Mouse (Mus musculus): ENCODE measurements around the gene Nek5. TPM values are rescaled to one million over a fixed set of nuclear protein-coding genes. Genes with fewer than 3 reads are reported as not detected.

The Nek5 gene
- not detected for total RNA-seq (2021)
- long read RNA-seq, experiment 1, result 0 reads
- long read RNA-seq, experiment 2, partial matches to known transcripts, result 0 of 2 reads
- long read RNA-seq, experiment 2, other reads (novel, unspliced or antisense), result 2 of 2 reads

GRCm38 (mm10) chr8:22124220-22125152 lies at the start of gene Nek5:
Gene Nek5 (minus strand): TSS chr8:22125053.
- peak within 1 kb of the TSS; percentile 33 for H3K4me3 ChIP-seq
- intact Hi-C loops (cut with DNase I), result loop anchor here (2.0 kb wide), 1 partner anchor 54 kb away; no protein-coding TSS in a partner anchor
- H3K27ac ChIP-seq, result no peak within 1 kb of the TSS
- no peak for DNase-seq (ENCODE audit: extremely low spot score in 1 of 2, low spot score in 2 of 2)
- peak; percentile 41 for TF ChIP-seq CTCF (IDR thresholded peaks at IDR 0.05)

- Histone ChIP-seq H3K27ac (no peak overlapping the region), H3K4me3 (no peak overlapping the region)
- intact Hi-C loops (cut with DNase I), result loop anchor here (1.0 to 5.0 kb wide), 2 partner anchors 12 to 177 kb away; no protein-coding TSS in a partner anchor
- TF ChIP-seq CTCF (IDR thresholded peaks at IDR 0.05), result no peak
- DNase-seq (ENCODE audit: extremely low spot score in 1 of 2, low spot score in 2 of 2), result peak in 1 of 2 experiments; percentile 12
Measured at GRCm38 (mm10) chr8:22169167-22169566, 44.3 kb upstream of the Nek5 start.

- peak; percentile 76 to 82 for DNase-seq (ENCODE audit: extremely low spot score in 1 of 2, low spot score in 2 of 2)
- Histone ChIP-seq H3K27ac (peak within 1 kb of the TSS; percentile 73), H3K4me3 (peak within 1 kb of the TSS; percentile 56)
- intact Hi-C loops (cut with DNase I), result loop anchor here (2.0 to 5.0 kb wide), 3 partner anchors 27 to 174 kb away; partner anchors contain the start of genes Alg11, Atp7b and Vps36
- peak; percentile 71 for TF ChIP-seq CTCF (IDR thresholded peaks at IDR 0.05)
Measured at GRCm38 (mm10) chr8:22166080-22166603, 41.3 kb upstream of the Nek5 start, which contains the start of gene Nek3. Gene Nek3 (minus strand): TSS chr8:22166435.

GRCm38 (mm10) chr8:22165251-22166079 lies 40.6 kb upstream of the Nek5 start:
- DNase-seq (ENCODE audit: extremely low spot score in 1 of 2, low spot score in 2 of 2), result no peak
- no peak for TF ChIP-seq CTCF (IDR thresholded peaks at IDR 0.05)
- intact Hi-C loops (cut with DNase I), result loop anchor here (2.0 to 5.0 kb wide), 3 partner anchors 27 to 173 kb away; partner anchors contain the start of genes Alg11, Atp7b and Vps36
- peak overlapping the region; percentile 73 for H3K27ac ChIP-seq
- peak overlapping the region; percentile 56 for H3K4me3 ChIP-seq

GRCm38 (mm10) chr8:22164431-22164830 lies 39.6 kb upstream of the Nek5 start:
- H3K27ac ChIP-seq, result no peak overlapping the region
- no peak for DNase-seq (ENCODE audit: extremely low spot score in 1 of 2, low spot score in 2 of 2)
- no peak for TF ChIP-seq CTCF (IDR thresholded peaks at IDR 0.05)
- intact Hi-C loops (cut with DNase I), result no loop called here
- no peak overlapping the region for H3K4me3 ChIP-seq

- intact Hi-C loops (cut with DNase I), result no loop called here
- H3K4me3 ChIP-seq, result no peak overlapping the region
- no peak overlapping the region for H3K27ac ChIP-seq
- DNase-seq (ENCODE audit: extremely low spot score in 1 of 2, low spot score in 2 of 2), result no peak
- TF ChIP-seq CTCF (IDR thresholded peaks at IDR 0.05), result no peak
Measured at GRCm38 (mm10) chr8:22162206-22162605, 37.4 kb upstream of the Nek5 start.

GRCm38 (mm10) chr8:22150345-22150663 lies 25.5 kb upstream of the Nek5 start:
- H3K27ac ChIP-seq, result no peak overlapping the region
- TF ChIP-seq CTCF (IDR thresholded peaks at IDR 0.05), result no peak
- intact Hi-C loops (cut with DNase I), result no loop called here

GRCm38 (mm10) chr8:22149643-22150344 lies 24.9 kb upstream of the Nek5 start:
- Histone ChIP-seq H3K4me3 (no peak overlapping the region), H3K27ac (no peak overlapping the region)
- no peak for DNase-seq (ENCODE audit: extremely low spot score in 1 of 2, low spot score in 2 of 2)
- TF ChIP-seq CTCF (IDR thresholded peaks at IDR 0.05), result no peak
- intact Hi-C loops (cut with DNase I), result no loop called here

More at GRCm38 (mm10) chr8:22150345-22150663, 25.5 kb upstream of the Nek5 start:
- no peak for DNase-seq (ENCODE audit: extremely low spot score in 1 of 2, low spot score in 2 of 2)
- no peak overlapping the region for H3K4me3 ChIP-seq

GRCm38 (mm10) chr8:22148367-22148740 lies 23.5 kb upstream of the Nek5 start:
- intact Hi-C loops (cut with DNase I), result no loop called here
- no peak for DNase-seq (ENCODE audit: extremely low spot score in 1 of 2, low spot score in 2 of 2)
- Histone ChIP-seq H3K27ac (no peak overlapping the region), H3K4me3 (no peak overlapping the region)
- no peak for TF ChIP-seq CTCF (IDR thresholded peaks at IDR 0.05)

GRCm38 (mm10) chr8:22147706-22148366 lies 23.0 kb upstream of the Nek5 start:
- Histone ChIP-seq H3K4me3 (no peak overlapping the region), H3K27ac (no peak overlapping the region)
- DNase-seq (ENCODE audit: extremely low spot score in 1 of 2, low spot score in 2 of 2), result no peak
- intact Hi-C loops (cut with DNase I), result no loop called here
- no peak for TF ChIP-seq CTCF (IDR thresholded peaks at IDR 0.05)
